Mouse (Mus musculus) CH12.LX (cell line): ENCODE data around the gene Grik5. TPM values are rescaled to one million over a fixed set of nuclear protein-coding genes. Genes with fewer than 3 reads are reported as not detected.

Source experiments
- DNase-seq: peaks from one replicate; pipeline ENCODE4 v3.0.0-alpha.2; 2013; ENCODE audit errors: extremely low read depth
- H3K27ac ChIP-seq: 2 replicates; pipeline ENCODE4 v1.5.1; 2012; ENCODE audit warnings: low read depth, mild to moderate bottlenecking, control low read depth, moderate library complexity; ENCODE audit not compliant: insufficient read depth
- H3K27me3 ChIP-seq: replicated peaks from 2 replicates; pipeline ENCODE3; 2012; ENCODE audit warnings: inconsistent platforms
- H3K36me3 ChIP-seq, 2 experiments: replicated peaks in 1 of 2; 2 replicates each; pipeline versions ENCODE3 to v1.6.1; 2012; ENCODE audit warnings: inconsistent platforms in 1 of 2, low read length in 1 of 2, mild to moderate bottlenecking in 1 of 2, mixed read lengths in 1 of 2, moderate library complexity in 1 of 2; ENCODE audit not compliant: control insufficient read depth in 1 of 2, insufficient read depth in 1 of 2
- H3K4me1 ChIP-seq, 2 experiments: 2 replicates each; pipeline ENCODE4 v1.6.1; 2012; ENCODE audit warnings: inconsistent platforms in 1 of 2, moderate library complexity in 1 of 2; ENCODE audit not compliant: insufficient read depth in 2 of 2, control insufficient read depth in 1 of 2
- H3K4me2 ChIP-seq: 2 replicates; pipeline ENCODE4 v1.6.1; 2012; ENCODE audit warnings: low read depth, mild to moderate bottlenecking, control low read depth; ENCODE audit not compliant: poor library complexity, insufficient read depth, severe bottlenecking
- H3K4me3 ChIP-seq, 3 experiments: fragments of 150-350 bp in 1 of 3; sonication (generic) in 1 of 3; replicated peaks in 1 of 3; 2 replicates each; pipeline versions ENCODE3 to v1.5.1; 2011 to 2012; ENCODE audit warnings: low read depth in 2 of 3, low read length in 2 of 3, mild to moderate bottlenecking in 2 of 3, moderate library complexity in 2 of 3, control low read depth in 1 of 3, improper control_type of control experiment in 1 of 3, inconsistent platforms in 1 of 3, mixed read lengths in 1 of 3; ENCODE audit not compliant: poor library complexity in 1 of 3
- H3K79me2 ChIP-seq: replicated peaks from 2 replicates; pipeline ENCODE4 v1.6.1; 2012; ENCODE audit warnings: mild to moderate bottlenecking, moderate library complexity; ENCODE audit not compliant: control insufficient read depth, poor library complexity, insufficient read depth, severe bottlenecking; ENCODE audit errors: extremely low read depth
- H3K9ac ChIP-seq: 2 replicates; pipeline ENCODE4 v1.6.1; 2012; ENCODE audit warnings: low read depth, mild to moderate bottlenecking, control low read depth, moderate library complexity; ENCODE audit not compliant: insufficient read depth
- H3K9me3 ChIP-seq: replicated peaks from 2 replicates; pipeline ENCODE3; 2012; ENCODE audit warnings: low read length, inconsistent platforms, mixed read lengths
- E2F4 ChIP-seq: IDR thresholded peaks from 2 replicates; pipeline ENCODE4 v1.6.1; 2011; ENCODE audit warnings: low read depth, low read length, improper control_type of control experiment; ENCODE audit not compliant: insufficient replicate concordance
- EP300 ChIP-seq: IDR thresholded peaks from 2 replicates; pipeline ENCODE4 v1.6.1; 2011; ENCODE audit warnings: low read length, improper control_type of control experiment
- HCFC1 ChIP-seq: IDR thresholded peaks from 2 replicates; pipeline ENCODE4 v1.6.1; 2012; ENCODE audit warnings: low read depth, mild to moderate bottlenecking, inconsistent platforms, low read length, improper control_type of control experiment
- KAT2A ChIP-seq: IDR thresholded peaks from 2 replicates; pipeline ENCODE4 v1.6.1; 2012; ENCODE audit warnings: low read length, improper control_type of control experiment, inconsistent platforms; ENCODE audit not compliant: insufficient replicate concordance
- MAFK ChIP-seq: IDR thresholded peaks from 2 replicates; pipeline ENCODE4 v1.6.1; 2011; ENCODE audit warnings: low read length, improper control_type of control experiment; ENCODE audit not compliant: insufficient replicate concordance
- MXI1 ChIP-seq: IDR thresholded peaks from 2 replicates; pipeline ENCODE4 v1.6.1; 2011; ENCODE audit warnings: mild to moderate bottlenecking, low read depth, low read length, improper control_type of control experiment
- MYC ChIP-seq: IDR thresholded peaks from 2 replicates; pipeline ENCODE4 v1.6.1; 2011; ENCODE audit warnings: low read depth, mild to moderate bottlenecking, improper control_type of control experiment, low read length
- NELFE ChIP-seq: IDR thresholded peaks from 2 replicates; pipeline ENCODE4 v1.6.1; 2011; ENCODE audit warnings: low read depth, low read length, improper control_type of control experiment
- NRF1 ChIP-seq: IDR thresholded peaks from 2 replicates; pipeline ENCODE4 v1.6.1; 2014; ENCODE audit warnings: low read depth, mild to moderate bottlenecking, inconsistent platforms, low read length, improper control_type of control experiment, moderate library complexity
- POLR2A ChIP-seq: IDR thresholded peaks from 2 replicates; pipeline ENCODE4 v1.6.1; 2011; ENCODE audit warnings: low read depth, mild to moderate bottlenecking, improper control_type of control experiment, low read length
- RAD21 ChIP-seq: IDR thresholded peaks from 2 replicates; pipeline ENCODE4 v1.6.1; 2011; ENCODE audit warnings: low read depth, mild to moderate bottlenecking, low read length, improper control_type of control experiment, moderate library complexity
- RCOR1 ChIP-seq: conservative IDR thresholded peaks from 2 replicates; pipeline ENCODE4 v1.6.1; 2012; ENCODE audit warnings: low read depth, mild to moderate bottlenecking, inconsistent platforms, low read length, improper control_type of control experiment
- SIN3A ChIP-seq: IDR thresholded peaks from 2 replicates; pipeline ENCODE4 v1.6.1; 2012; ENCODE audit warnings: low read length, improper control_type of control experiment, inconsistent platforms
- TBP ChIP-seq: conservative IDR thresholded peaks from 2 replicates; pipeline ENCODE4 v1.6.1; 2011; ENCODE audit warnings: low read depth, low read length, improper control_type of control experiment
- TCF12 ChIP-seq: IDR thresholded peaks from 2 replicates; pipeline ENCODE4 v1.6.1; 2014; ENCODE audit warnings: low read depth, mild to moderate bottlenecking, inconsistent platforms, low read length, improper control_type of control experiment
- USF1 ChIP-seq: IDR thresholded peaks from 2 replicates; pipeline ENCODE4 v1.6.1; 2014; ENCODE audit warnings: low read depth, mild to moderate bottlenecking, inconsistent platforms, low read length, improper control_type of control experiment
- ZC3H11A ChIP-seq: IDR thresholded peaks from 2 replicates; pipeline ENCODE4 v1.6.1; 2012; ENCODE audit warnings: low read depth, mild to moderate bottlenecking, inconsistent platforms, low read length, improper control_type of control experiment
- dilution Hi-C: fragments of 300-500 bp; cut with MboI; formaldehyde crosslinking; loops from 2 replicates; pipeline ENCODE4 v1.14.3; 2020; ENCODE audit warnings: low sequenced_read_pairs; ENCODE audit not compliant: extremely low pct_unique_long_range_greater_than_20kb, extremely low pct_ligation_motif_present
- in situ Hi-C: fragments of 300-500 bp; cut with MboI; formaldehyde crosslinking; loops from 3 replicates; pipeline ENCODE4 v1.14.3; 2019; ENCODE audit warnings: low sequenced_read_pairs, low pct_ligation_motif_present, low pct_unique_long_range_greater_than_20kb, mixed read lengths
- polyA plus RNA-seq: library from polyadenylated mRNA; unstranded; fragments of >175 nt; gene quantifications from 2 replicates; pipeline ENCODE4 v1.2.1, GENCODE M21; 2012; ENCODE audit warnings: low read depth; ENCODE audit not compliant: insufficient read length
- total RNA-seq, 2 experiments: library from RNA; depleted of rRNA; stranded (reverse); fragments of 300-350 nt in 1 of 2; fragments of >200 nt in 1 of 2; gene quantifications; 2 replicates each; pipeline ENCODE4 v1.2.3; 2012 to 2014

Grik5 gene
- total and polyA plus RNA-seq, 3 experiments: 1.0 to 2.1 (median 1.5) TPM

- TF ChIP-seq TCF12: no peak
Observed at GRCm38 (mm10) chr7:25067338-25067737, 4.8 kb downstream of the Grik5 start (continued).

- dilution Hi-C loops: no loop called here
- DNase-seq: no peak
- in situ Hi-C loops: no loop called here
Observed at GRCm38 (mm10) chr7:25063900-25064299, 8.2 kb downstream of the Grik5 start.

GRCm38 (mm10) chr7:25063346-25063745 lies 8.8 kb downstream of the Grik5 start:
- Histone ChIP-seq H3K4me1 (peaks cover 5 to 19% of the 10 kb centered on the region in 2 experiments), H3K79me2 (no peaks in the 10 kb centered on the region), H3K4me2 (no peak overlapping the region), H3K27ac (no peak overlapping the region), H3K27me3 (no peaks in the 10 kb centered on the region), H3K36me3 (peaks cover 0 to 26% of the 10 kb centered on the region in 2 experiments), H3K9me3 (no peaks in the 10 kb centered on the region), H3K4me3 (no peak overlapping the region), H3K9ac (no peak overlapping the region)
- dilution Hi-C loops: no loop called here
- in situ Hi-C loops: no loop called here
- TF ChIP-seq NRF1: no peak
- no peak for TF ChIP-seq HCFC1
- no peak for TF ChIP-seq SIN3A
- no peak for TF ChIP-seq MXI1
- no peak for TF ChIP-seq RCOR1
- no peak for TF ChIP-seq E2F4
- TF ChIP-seq MAFK: no peak
- TF ChIP-seq TBP: no peak
- DNase-seq: no peak

More at GRCm38 (mm10) chr7:25063900-25064299, 8.2 kb downstream of the Grik5 start:
- Histone ChIP-seq H3K4me2 (no peak overlapping the region), H3K9me3 (no peaks in the 10 kb centered on the region), H3K36me3 (peaks cover 0 to 21% of the 10 kb centered on the region in 2 experiments), H3K4me3 (no peak overlapping the region), H3K9ac (no peak overlapping the region), H3K4me1 (peaks cover 5 to 21% of the 10 kb centered on the region in 2 experiments), H3K27me3 (no peaks in the 10 kb centered on the region), H3K27ac (no peak overlapping the region), H3K79me2 (no peaks in the 10 kb centered on the region)
- no peak for TF ChIP-seq MYC
- no peak for TF ChIP-seq POLR2A
- no peak for TF ChIP-seq KAT2A
- no peak for TF ChIP-seq RAD21

- in situ Hi-C loops (no loop called here), dilution Hi-C loops (no loop called here)
- H3K4me3 ChIP-seq: no peak overlapping the region
- H3K9me3 ChIP-seq: no peaks in the 10 kb centered on the region
- H3K4me1 ChIP-seq: peaks cover 0 to 6% of the 10 kb centered on the region in 2 experiments; a peak in 2 of 4 replicates
- H3K9ac ChIP-seq: no peak overlapping the region
- no peak overlapping the region for H3K27ac ChIP-seq
- no peak for TF ChIP-seq POLR2A
- no peak for TF ChIP-seq NELFE
- TF ChIP-seq MAFK: no peak
- TF ChIP-seq USF1: no peak
- TF ChIP-seq ZC3H11A: no peak
- TF ChIP-seq EP300: no peak
- peaks cover 0 to 25% of the 10 kb centered on the region in 2 experiments for H3K36me3 ChIP-seq
- no peak overlapping the region for H3K4me2 ChIP-seq
- H3K27me3 ChIP-seq: no peaks in the 10 kb centered on the region
- H3K79me2 ChIP-seq: no peaks in the 10 kb centered on the region
- no peak for DNase-seq
Observed at GRCm38 (mm10) chr7:25058836-25059235, 13.3 kb downstream of the Grik5 start.
